Mouse (Mus musculus) fibroblast of lung, adult 2 months (primary cell): ENCODE results near the gene Cldn5.

Experiments used
- DNase-seq: peaks from one replicate; pipeline ENCODE4 v3.0.0-alpha.2; 2011; ENCODE audit warnings: low read depth

Cldn5 gene

DNA sequence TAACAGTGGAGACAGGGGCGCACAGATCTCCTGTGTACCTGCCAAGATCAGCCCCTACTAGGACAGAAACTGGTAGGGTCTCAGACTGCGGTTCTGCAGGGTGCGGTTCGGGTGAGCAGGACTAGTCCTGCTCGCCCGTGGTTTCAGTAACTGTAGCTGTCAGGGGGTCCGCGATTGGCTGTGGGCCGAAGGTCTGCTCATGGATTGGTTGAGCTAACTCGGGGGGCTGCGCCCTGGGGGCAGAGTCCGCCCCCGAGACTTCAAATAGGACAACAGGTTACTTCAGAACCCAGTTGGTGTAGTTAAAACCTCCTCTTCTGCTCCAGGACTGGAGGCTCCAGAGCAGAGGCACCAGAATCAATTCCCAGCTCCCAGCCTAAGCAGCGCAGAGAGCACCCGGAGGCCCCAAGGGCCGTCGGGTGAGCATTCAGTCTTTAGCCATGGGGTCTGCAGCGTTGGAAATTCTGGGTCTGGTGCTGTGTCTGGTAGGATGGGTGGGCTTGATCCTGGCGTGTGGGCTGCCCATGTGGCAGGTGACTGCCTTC lies at the start of gene Cldn5:
TSS of gene Cldn5 (plus strand) at position 292 of the 545 bp plus-strand sequence.
- DNase-seq: no peak

DNA sequence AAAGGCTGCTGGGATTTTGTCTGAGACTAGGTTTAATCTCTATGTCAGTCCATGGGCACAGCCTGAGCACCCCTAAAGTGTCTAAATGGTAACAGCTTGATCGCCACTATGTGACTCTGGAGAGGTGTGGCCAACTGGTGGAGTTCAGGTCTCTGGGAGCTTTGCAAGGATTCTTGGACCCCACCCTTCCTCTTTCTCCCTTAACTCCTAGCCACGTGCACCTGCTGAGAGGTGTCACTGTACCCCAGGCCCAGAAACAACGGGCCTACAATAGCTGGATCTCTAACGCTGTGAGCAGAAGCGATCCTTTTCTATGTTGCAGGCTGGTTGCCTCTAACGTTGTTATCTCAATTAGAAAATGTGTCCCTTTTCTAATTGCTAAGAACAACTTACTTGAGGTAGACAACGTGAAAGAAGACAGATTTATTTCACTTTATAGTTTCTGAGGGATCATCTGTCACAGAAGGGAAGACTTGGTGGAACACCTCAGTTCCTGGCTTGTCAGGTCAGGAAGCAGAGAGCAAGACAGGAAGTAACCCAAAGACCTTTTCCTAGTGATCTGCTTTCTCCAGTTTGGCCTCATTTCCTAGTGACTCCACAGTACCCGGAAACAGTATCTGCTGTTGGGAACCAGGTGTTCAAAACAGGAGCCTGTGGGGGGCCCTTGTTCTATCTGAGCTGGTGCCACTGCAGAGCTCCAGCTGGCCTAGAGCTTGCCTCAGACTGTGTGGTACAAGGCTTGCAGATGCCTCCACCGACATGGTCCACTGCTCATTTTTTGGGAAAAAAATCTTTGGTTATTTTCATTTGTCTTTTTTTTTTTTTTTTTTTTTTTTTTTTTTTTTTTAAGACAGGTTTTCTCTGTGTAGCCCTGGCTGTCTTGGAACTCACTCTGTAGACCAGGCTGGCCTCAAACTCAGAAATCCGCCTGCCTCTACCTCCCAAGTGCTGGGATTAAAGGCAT lies 48.8 kb upstream of the Cldn5 start:
- DNase-seq: no peak

- peak; percentile 11 for DNase-seq
These were observed 47.5 kb upstream of the Cldn5 start for GRCm38 (mm10) chr16:18729185-18729584.

- DNase-seq: no peak
These were observed 46.0 kb upstream of the Cldn5 start for GRCm38 (mm10) chr16:18730640-18731039.

DNA sequence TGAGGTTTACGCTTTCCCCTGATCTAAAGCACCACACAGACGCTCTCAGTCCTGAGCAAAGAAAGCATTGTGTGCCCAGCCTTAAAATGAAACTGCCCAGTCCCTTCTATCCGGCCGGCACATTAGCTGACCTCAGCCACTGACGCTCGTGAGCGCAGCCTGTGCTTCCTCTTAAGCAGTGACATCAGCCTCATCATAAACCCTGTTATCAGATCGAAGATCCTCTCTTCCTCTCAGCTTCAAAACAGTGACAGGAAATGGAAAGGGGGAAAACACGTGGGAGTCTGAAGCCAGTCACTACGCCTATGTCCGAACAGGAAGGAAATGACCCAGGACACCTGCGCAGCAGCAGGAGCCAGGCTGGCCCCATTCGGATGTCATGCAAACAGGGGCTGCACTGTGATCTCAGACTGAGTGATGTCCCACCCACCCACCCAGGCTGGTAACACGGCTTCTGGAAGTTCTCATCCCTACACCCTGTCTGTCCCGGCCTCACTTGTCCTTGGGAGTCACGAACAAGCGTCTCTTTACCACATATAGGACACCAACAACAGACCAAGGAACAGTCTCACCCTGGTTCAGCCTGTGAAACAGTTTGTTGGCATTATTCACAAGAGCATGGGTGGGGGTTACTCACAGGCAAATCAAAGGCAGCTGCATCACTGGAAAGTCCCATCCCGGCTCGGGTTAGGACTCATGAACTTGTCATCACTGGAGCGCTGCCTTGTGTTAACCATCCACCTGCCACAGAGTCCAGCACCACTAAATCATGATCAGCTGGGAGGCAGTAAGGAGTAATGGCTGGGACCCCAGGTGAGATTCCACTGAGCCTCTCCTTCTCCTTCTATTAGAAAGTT lies 43.3 kb upstream of the Cldn5 start:
- peak; percentile 35 for DNase-seq

DNA sequence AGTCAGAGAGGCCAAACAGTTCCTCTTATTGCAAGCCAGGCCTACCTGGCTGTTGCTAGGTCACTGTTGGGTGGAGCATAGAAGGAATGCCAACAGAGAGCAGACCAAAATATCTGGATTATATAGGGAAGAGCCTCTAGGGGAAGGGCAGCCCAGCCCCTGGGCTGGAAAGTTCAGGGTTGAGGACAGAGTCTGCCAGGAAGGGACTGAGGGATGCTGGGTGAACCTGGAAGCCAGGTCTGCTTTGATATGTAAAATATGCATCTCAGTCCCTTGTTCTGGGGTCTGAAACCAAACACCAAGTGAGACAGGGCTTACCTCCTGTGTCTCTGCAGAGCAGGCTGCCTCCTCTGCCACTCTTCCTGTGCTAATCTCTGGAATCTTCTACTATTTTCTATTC lies 38.3 kb upstream of the Cldn5 start:
- DNase-seq: no peak

GRCm38 (mm10) chr16:18746268-18747122 lies 30.2 kb upstream of the Cldn5 start:
- DNase-seq: no peak

DNA sequence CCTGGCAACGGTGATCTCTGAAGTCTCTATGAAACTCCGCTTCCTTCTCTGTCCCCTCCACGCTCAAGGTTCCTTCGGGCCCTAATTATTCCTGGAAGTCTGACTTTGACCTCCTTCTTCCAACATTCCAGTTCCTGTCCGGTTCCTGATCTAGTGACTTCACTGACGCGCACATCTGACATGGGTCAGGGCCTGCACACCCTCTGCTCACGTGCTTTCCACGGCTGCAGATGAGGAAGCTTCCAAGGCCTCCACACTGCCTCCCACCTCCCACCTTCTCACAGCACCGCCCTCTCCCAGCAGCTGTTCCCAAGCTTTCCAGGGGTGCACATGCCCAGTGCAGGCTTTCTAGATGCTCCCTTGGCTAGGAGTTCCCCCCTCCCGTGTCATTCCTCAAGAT lies 25.5 kb upstream of the Cldn5 start:
- DNase-seq: no peak

DNA sequence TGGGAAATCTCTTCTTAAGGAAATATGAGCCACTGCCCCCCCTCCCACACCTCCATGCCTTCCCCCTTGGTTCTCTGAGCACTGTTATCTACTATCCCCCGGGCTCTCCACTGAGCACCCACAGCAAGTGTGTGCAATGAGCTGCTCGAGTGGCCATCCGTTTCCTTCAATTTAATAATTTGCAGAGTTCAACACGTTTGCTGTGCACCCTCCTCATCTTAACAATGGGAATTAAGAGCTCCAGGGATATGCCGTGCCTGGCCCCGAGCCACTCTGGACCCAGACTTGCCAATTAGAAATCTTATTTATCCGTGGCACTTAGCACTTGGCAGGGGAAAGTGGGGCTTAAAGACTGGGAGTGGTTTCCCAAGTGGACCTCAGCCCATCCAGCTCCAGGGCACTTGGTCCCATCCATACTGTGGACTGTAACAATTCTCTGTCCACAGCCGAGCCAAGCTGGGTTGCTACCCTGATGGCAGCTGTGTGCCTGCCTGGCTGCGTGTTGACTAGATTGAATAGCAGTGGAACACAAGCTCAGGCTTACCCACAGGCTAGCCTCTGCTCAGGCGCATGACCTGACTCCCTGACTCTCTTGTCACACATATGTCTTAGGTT lies 24.7 kb upstream of the Cldn5 start:
- no peak for DNase-seq

DNA sequence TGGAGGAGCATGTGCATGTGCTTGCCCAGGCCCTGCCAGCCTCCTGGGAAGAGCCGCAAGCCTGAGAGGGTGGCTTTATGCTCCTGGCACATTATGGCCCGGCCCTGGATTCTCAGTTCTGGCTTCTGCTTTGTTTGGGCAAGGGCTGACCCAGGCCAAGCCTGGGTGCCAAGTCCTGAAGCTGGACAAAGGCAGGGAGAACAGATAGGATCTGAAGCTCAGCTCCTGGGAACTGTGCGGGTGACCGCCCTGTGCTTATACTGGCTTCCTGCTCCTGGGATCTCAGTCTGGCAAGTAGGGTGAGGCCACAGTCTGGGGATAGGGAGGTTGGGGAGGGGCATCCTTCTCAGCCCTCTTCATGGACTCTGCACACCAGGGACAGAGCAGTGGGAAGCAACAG lies 14.9 kb upstream of the Cldn5 start:
- DNase-seq: no peak

DNA sequence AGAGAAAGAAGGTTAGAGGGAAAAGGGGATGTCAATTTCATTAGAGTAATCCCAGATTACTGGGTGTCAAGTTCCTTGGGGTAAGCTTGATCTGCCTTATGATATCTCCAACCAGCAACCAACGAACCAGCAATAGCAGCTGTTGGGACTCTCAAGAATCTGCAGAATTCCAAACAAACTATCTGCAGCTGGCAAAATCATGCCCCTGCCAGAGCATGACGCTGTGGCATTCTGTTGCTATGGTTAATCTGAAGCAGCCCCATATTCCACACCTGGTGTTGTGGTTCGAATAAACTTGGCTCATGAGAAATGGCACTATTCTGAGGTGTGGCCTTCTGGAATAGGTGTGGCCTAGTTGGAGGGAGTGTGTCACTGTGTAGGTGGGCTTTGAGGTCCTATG lies 13.7 kb upstream of the Cldn5 start:
- no peak for DNase-seq

- DNase-seq: no peak
These were observed 10.3 kb upstream of the Cldn5 start for GRCm38 (mm10) chr16:18766390-18766789.

- DNase-seq: no peak
These were observed 7.1 kb upstream of the Cldn5 start for GRCm38 (mm10) chr16:18769501-18769900.

DNA sequence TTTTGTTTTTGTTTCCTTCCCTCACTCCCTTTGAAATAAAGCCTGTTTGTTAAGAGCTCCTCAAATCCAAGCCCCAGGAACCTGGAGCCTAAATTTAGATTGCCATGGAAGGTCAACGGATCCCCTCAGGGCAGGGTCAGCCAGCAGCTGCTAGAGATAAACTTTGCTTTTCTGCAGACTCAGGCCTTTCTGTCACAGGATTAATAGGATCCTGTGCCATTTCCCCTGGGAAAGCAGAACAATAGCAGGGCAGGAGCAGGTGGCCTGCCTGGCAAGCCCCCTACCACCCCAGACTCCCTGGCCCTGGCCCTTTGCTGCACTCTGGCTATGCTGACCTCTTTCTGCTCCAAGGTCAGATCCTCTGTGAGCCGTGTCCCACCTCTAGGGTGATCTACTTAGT lies 2.7 kb upstream of the Cldn5 start:
- no peak for DNase-seq

GRCm38 (mm10) chr16:18775621-18776555 lies 759 bp upstream of the Cldn5 start:
- DNase-seq: no peak

DNA sequence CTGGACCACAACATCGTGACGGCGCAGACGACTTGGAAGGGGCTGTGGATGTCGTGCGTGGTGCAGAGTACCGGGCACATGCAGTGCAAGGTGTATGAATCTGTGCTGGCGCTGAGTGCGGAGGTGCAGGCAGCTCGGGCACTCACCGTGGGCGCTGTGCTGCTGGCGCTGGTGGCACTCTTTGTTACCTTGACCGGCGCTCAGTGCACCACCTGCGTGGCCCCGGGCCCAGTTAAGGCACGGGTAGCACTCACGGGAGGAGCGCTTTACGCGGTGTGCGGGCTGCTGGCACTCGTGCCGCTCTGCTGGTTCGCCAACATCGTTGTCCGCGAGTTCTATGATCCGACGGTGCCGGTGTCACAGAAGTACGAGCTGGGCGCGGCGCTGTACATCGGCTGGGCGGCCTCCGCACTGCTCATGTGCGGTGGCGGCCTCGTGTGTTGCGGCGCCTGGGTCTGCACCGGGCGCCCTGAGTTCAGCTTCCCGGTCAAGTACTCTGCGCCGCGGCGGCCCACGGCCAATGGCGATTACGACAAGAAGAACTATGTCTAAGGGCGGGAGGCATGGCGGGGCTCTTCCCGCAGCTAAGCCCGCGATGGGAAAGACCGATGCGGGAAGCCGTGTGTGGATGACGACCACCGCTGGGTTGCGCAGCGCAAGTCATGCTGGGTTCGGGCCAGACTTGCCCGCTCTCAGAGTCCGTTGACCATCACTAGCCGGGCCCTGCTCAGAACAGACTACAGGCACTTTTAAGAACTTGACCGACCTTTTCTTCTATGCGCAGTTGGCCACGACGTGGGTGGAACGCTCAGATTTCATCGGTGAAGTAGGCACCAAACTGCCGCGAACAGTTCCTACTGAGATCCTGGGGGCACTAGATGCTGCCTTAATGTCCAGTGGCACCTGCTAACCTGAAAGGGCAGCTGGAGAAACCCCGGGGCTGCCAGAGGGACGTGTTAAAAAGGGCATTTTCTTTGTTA lies 744 bp downstream of the Cldn5 start:
- no peak for DNase-seq

DNA sequence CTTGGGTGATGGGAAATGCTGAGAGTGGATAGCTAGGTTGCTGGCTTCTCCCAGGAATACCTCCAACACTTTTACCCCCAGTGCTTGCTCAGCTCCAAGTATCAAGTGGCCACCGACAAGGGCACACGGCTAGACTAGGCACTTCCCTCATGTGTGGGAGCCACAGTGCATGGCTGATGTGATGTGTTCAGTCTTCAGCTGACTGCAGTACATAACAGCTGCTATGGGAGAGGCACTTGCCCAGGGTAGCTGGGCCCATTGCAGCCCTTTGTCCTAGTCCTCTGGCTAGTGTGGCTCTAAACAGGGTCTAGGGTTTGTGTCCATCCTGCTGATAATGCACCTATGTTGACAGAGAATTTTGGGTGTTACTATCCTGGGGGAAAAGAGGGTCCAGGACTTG lies 1.8 kb downstream of the Cldn5 start:
- no peak for DNase-seq

- DNase-seq: no peak
These were observed 5.2 kb downstream of the Cldn5 start for GRCm38 (mm10) chr16:18781810-18782209.

DNA sequence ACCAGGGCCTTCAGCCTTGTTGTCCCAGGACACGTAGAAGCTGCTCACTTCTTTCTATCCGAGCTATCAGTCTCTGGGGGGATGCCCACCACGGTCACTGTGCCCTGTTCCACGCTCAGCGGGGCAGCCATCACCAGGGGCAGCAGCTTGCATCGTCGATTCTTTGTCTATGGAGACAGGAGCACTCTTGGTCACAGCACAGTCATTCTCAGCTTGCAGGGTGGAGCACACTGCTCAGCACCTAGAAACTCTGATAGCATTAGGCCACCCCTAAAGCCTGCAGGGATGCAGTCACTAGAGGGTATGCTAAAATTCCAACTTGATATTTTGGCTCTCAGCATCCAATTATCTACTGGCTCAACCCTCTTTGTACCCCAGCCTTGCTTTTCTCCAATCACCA lies 8.4 kb downstream of the Cldn5 start:
- DNase-seq: no peak
